Mouse (Mus musculus) limb, embryonic 14.5 days (tissue): ENCODE measurements around the gene Maml2. TPM values are rescaled to one million over a fixed set of nuclear protein-coding genes. Genes with fewer than 3 reads are reported as not detected.

Experiments
- ATAC-seq: fragments of 200-750 bp; cut with Nextera tagmentation; 2 replicates; pipeline ENCODE4 v1.8.0; 2017; ENCODE audit warnings: low read depth, moderate number of reproducible peaks, moderate TSS enrichment; ENCODE audit not compliant: low FRiP score
- DNase-seq: peaks from one replicate; pipeline ENCODE4 v3.0.0-alpha.2; 2015; ENCODE audit warnings: low spot score
- H3K27ac ChIP-seq: fragments of 300-500 bp; sonication (generic); replicated peaks from 2 replicates; pipeline ENCODE4 v1.5.1; 2014; ENCODE audit warnings: low read depth, mild to moderate bottlenecking, low read length, moderate library complexity, mixed read lengths
- H3K27me3 ChIP-seq: fragments of 300-500 bp; sonication (generic); 2 replicates; pipeline ENCODE4 v1.6.1; 2014; ENCODE audit warnings: low read length, mixed read lengths; ENCODE audit not compliant: control insufficient read depth, insufficient read depth
- H3K36me3 ChIP-seq: fragments of 300-500 bp; sonication (generic); 2 replicates; pipeline ENCODE4 v1.6.1; 2014; ENCODE audit warnings: mild to moderate bottlenecking, low read length, moderate library complexity, mixed read lengths; ENCODE audit not compliant: control insufficient read depth, insufficient read depth
- H3K4me1 ChIP-seq: fragments of 300-500 bp; sonication (generic); 2 replicates; pipeline ENCODE4 v1.6.1; 2014; ENCODE audit warnings: antibody characterized with exemption, low read length, mixed read lengths; ENCODE audit not compliant: control insufficient read depth, insufficient read depth
- H3K4me2 ChIP-seq: fragments of 300-500 bp; sonication (generic); replicated peaks from 2 replicates; pipeline ENCODE4 v1.6.1; 2014; ENCODE audit warnings: low read depth, mild to moderate bottlenecking, low read length, moderate library complexity; ENCODE audit not compliant: severe bottlenecking
- H3K4me3 ChIP-seq: fragments of 300-500 bp; sonication (generic); replicated peaks from 2 replicates; pipeline ENCODE4 v1.5.1; 2014; ENCODE audit warnings: low read length
- H3K9ac ChIP-seq: fragments of 300-500 bp; sonication (generic); 2 replicates; pipeline ENCODE4 v1.6.1; 2014; ENCODE audit warnings: mild to moderate bottlenecking, low read depth, low read length, moderate library complexity; ENCODE audit not compliant: severe bottlenecking
- H3K9me3 ChIP-seq: fragments of 300-500 bp; sonication (generic); 2 replicates; pipeline ENCODE4 v1.6.1; 2016; ENCODE audit warnings: low read length; ENCODE audit not compliant: control insufficient read depth
- POLR2A ChIP-seq: fragments of 200-500 bp; IDR thresholded peaks from 2 replicates; pipeline ENCODE4 v1.8.0; 2012; ENCODE audit warnings: inconsistent platforms, mild to moderate bottlenecking, moderate library complexity, borderline replicate concordance; ENCODE audit not compliant: insufficient read depth, insufficient read length; ENCODE audit errors: extremely low read depth
- WGBS: fragments of 180-500 bp; shearing (Covaris S2); extraction: QIAGEN DNeasy Blood & Tissue Kit; methylation state at CpG from one replicate; pipeline ENCODE4 v1.1.7; 2014; 5-methylcytosine and 5-hydroxymethylcytosine counted together
- polyA plus RNA-seq, 2 experiments: library from polyadenylated mRNA; depleted of rRNA in 1 of 2; stranded (reverse) in 1 of 2; unstranded in 1 of 2; fragments of >200 nt; fragmentation: Nextera tagmentation in 1 of 2; extraction: Ambion mirVana in 1 of 2; gene quantifications; 2 replicates each; pipeline versions ENCODE4 v1.2.1 to v1.2.3; 2012 to 2014

Maml2 gene
- polyA plus RNA-seq, 2 experiments, result 9.9 to 10.7 TPM

DNA sequence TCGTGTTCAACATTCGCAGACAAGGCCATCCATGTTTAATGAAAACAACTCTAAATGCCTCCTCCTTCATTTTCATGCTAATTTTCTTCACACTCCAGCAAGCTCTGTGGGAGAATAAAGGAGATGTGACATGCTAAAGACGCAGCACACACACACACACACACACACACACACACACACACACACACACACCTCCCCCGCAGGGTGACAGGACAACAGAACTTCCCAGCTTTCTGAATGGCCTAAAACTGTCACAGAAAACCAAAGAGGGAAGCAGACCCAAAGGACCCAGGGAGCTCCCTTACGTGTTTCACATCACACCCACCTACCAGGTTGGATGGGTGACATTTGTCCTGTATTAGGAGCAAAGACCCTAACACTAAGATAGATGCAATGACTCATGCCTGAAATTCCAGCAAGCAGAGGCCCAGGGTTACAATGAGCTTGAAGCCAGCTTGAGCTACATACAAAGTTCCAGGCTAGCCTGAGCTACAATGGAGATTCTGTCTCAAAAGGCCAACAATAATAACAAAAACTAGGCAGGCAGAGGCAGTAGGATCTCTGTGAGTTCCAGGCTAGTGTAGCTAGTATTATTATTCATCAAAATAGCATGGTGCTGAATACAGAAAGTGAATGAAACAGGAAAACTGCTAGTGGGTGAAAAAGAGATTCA, 5.5 kb downstream of the Maml2 start:
- H3K4me3 ChIP-seq, result no peak overlapping the region
- H3K4me2 ChIP-seq, result no peak overlapping the region
- 84% methylated on average over 5 of the region's 5 CpGs for WGBS
- H3K27ac ChIP-seq, result no peak overlapping the region
- no peak for TF ChIP-seq POLR2A
- ATAC-seq (no peak), DNase-seq (no peak)
- peaks cover 33% of the 10 kb centered on the region for H3K4me1 ChIP-seq
- H3K27me3 ChIP-seq, result no peaks in the 10 kb centered on the region
- H3K9ac ChIP-seq, result no peak overlapping the region
- no peaks in the 10 kb centered on the region for H3K9me3 ChIP-seq
- H3K36me3 ChIP-seq, result no peaks in the 10 kb centered on the region

DNA sequence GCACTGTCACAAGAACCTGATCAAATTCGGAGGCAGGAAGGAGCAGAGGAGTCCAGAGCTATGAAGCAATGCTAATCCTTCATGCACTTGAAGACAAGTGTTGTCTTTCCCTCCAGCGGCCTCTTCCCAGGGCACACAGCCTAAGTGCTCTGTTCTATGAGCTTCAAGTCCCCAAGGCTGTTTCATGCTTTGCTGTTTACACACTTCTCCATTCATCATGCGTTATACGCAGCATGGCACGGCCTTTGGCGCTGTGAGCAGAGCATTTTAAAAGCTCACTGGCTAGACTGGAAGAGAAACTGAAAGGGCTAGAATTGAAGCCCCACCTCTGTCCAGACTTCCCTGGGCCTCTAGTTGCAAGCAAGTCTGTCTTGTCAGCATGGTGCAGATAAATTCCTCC, 6.2 kb downstream of the Maml2 start:
- Histone ChIP-seq H3K9ac (no peak overlapping the region), H3K27me3 (no peaks in the 10 kb centered on the region), H3K9me3 (no peaks in the 10 kb centered on the region), H3K4me3 (no peak overlapping the region), H3K36me3 (no peaks in the 10 kb centered on the region), H3K27ac (no peak overlapping the region), H3K4me1 (peaks cover 27% of the 10 kb centered on the region), H3K4me2 (no peak overlapping the region)
- no peak for ATAC-seq
- WGBS, result 80% methylated on average over 6 of the region's 6 CpGs
- TF ChIP-seq POLR2A, result no peak
- no peak for DNase-seq

DNA sequence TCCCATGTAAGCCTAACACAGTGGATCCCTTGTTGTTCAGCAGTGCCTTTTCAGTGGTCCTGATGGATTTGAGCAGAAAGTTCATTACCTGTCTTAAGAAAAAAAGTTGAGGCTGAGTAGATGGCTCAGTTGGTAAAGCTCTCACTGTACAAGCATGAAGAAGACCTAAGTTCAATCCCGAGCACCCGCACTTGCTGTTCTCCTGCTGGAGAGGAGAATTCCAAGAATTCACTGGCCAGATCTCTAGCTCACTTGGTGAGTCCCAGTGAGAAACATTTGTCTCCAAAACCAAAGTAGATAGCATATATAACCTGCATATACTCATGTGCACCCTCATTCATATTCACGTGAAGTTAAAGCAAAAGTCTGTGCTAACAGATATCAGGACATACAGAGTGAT, 8.7 kb downstream of the Maml2 start:
- no peaks in the 10 kb centered on the region for H3K9me3 ChIP-seq
- H3K4me2 ChIP-seq, result no peak overlapping the region
- WGBS, result 90% methylated on average over 3 of the region's 3 CpGs
- TF ChIP-seq POLR2A, result no peak
- no peak for DNase-seq
- H3K4me3 ChIP-seq, result no peak overlapping the region
- no peak overlapping the region for H3K27ac ChIP-seq
- ATAC-seq, result no peak
- H3K27me3 ChIP-seq, result no peaks in the 10 kb centered on the region
- H3K36me3 ChIP-seq, result no peaks in the 10 kb centered on the region
- H3K4me1 ChIP-seq, result peaks cover 7% of the 10 kb centered on the region; the same call in 1 of the 2 replicates
- no peak overlapping the region for H3K9ac ChIP-seq

DNA sequence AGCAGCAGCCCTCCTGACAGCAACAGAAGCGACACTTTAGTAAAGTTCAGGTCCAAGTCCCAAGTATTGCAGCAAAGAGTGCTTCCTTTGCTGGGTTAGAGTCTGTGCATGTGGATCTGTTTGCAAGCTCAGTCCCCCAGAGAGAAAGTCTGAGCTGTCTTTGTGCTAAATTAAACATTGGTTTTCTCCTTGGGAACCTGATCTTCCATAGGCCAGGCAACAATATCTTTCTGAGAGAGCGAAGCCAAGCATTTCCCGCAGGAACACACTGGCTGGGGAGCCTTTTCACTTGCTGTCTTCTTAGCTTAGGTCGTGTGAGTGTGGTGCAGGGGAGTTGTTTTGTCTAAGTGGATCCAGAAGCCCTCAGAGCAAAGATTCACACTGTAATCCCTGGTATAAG, 9.5 kb downstream of the Maml2 start:
- no peak for TF ChIP-seq POLR2A
- no peaks in the 10 kb centered on the region for H3K36me3 ChIP-seq
- H3K27me3 ChIP-seq, result no peaks in the 10 kb centered on the region
- no peak overlapping the region for H3K4me3 ChIP-seq
- no peak overlapping the region for H3K9ac ChIP-seq
- H3K27ac ChIP-seq, result no peak overlapping the region
- H3K9me3 ChIP-seq, result no peaks in the 10 kb centered on the region
- peaks cover 6% of the 10 kb centered on the region; the same call in 1 of the 2 replicates for H3K4me1 ChIP-seq
- 64% methylated on average over 4 of the region's 4 CpGs for WGBS
- DNase-seq, result peak; percentile 7
- no peak for ATAC-seq
- no peak overlapping the region for H3K4me2 ChIP-seq

DNA sequence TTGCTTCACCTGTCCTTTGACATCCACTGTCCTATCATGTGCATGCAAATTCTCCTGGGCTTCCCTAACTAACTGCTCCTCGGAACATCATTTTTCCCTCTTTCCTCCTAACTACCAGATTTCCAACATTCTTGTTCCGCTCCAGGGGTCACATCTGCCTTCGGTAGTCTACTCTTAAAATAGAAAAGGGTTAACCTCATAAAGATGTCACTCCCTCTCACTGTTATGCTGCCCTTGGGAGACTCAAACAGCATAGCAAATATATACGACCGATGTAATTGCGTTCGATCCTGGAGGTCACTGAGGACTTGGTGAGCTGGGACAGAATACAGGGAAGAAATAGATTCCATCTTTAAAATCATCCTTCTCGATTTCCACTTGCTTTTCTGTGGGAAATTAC, 11.0 kb downstream of the Maml2 start:
- Histone ChIP-seq H3K4me2 (no peak overlapping the region), H3K36me3 (no peaks in the 10 kb centered on the region), H3K27ac (no peak overlapping the region), H3K27me3 (no peaks in the 10 kb centered on the region), H3K9ac (no peak overlapping the region), H3K4me1 (peaks cover 7% of the 10 kb centered on the region; the same call in 1 of the 2 replicates), H3K9me3 (no peaks in the 10 kb centered on the region), H3K4me3 (no peak overlapping the region)
- DNase-seq (no peak), ATAC-seq (no peak)
- 43% methylated on average over 8 of the region's 8 CpGs for WGBS
- TF ChIP-seq POLR2A, result no peak

DNA sequence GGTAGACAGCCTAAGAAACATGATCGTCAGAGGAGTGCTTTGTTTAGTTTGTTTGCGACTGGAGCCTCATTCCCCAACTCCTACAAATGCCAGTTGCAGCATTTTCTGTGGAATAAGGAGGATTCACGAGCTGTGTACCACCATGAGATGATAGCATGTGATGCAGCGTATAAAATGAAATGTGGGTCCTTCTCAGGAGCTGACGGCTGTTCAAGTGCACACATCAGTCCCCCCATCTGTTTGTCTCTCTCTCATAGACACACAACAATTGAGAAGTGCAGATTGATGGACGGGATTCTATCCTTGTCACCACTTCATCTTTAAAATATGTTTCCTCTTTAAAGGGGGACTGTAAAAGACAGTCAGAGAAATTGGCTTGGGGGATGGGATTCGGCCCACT, 12.1 kb downstream of the Maml2 start:
- no peak overlapping the region for H3K4me2 ChIP-seq
- H3K36me3 ChIP-seq, result no peaks in the 10 kb centered on the region
- no peak overlapping the region for H3K27ac ChIP-seq
- ATAC-seq (no peak), DNase-seq (no peak)
- WGBS, result 73% methylated on average over 7 of the region's 7 CpGs
- no peak overlapping the region for H3K4me3 ChIP-seq
- no peaks in the 10 kb centered on the region for H3K27me3 ChIP-seq
- peaks cover 7% of the 10 kb centered on the region; the same call in 1 of the 2 replicates for H3K4me1 ChIP-seq
- H3K9me3 ChIP-seq, result no peaks in the 10 kb centered on the region
- H3K9ac ChIP-seq, result no peak overlapping the region
- TF ChIP-seq POLR2A, result no peak
